Mouse (Mus musculus): ENCODE measurements at regions not wholly inside any gene's neighbourhood (a gene's known extent, or its start where the extent isn't known, plus 50 kb on each side); places are given as distances from the start of the nearest gene placed in this dataset.

DNA sequence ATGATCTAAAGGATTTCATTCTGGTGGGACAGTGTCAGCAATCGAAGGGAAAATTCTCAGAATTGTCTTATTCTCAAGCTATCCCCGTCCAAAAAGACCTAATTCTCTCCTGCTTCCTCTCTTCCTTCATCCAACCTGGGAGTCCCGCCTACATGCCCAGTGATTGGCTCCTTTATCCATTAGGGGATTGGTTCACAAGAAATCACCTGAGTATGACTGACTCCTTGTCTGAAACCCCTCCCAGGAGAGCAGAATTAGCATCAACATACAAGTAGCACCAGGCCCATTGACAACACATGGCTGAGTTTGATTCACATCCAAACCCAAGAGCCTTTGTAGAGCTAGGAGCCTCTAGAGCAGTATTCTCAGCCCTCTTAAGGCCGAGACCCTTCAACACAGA, 148.9 kb downstream of the Zfp706 start:
- DNase-seq (ENCODE audit: low read depth, low spot score), result no peak

DNA sequence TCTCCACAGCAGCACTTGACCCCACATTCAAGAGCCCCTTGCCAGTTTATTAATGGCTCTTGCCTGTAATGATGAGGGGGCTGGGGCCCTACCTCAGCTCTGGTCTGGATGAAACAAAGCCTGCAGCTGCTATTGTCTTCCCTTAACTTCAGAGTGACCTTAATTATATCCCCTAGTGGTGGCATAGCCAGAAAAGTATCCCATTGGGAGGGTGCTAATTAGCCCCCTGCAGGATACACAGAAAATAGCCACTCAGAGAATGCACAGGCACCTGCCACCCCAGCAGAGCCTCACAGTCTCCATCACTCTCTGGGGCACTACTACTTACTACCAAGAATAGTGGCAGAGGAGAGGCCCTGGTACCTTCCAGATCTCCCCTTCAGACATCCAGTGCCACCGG, 150.0 kb downstream of the Zfp706 start:
- DNase-seq (ENCODE audit: low read depth, low spot score), result no peak

GRCm38 (mm10) chr15:36855550-36856131, 151.9 kb downstream of the Zfp706 start:
- no peak for DNase-seq (ENCODE audit: low read depth, low spot score)

GRCm38 (mm10) chr15:36854900-36855321, 152.7 kb downstream of the Zfp706 start:
- no peak for DNase-seq (ENCODE audit: low read depth, low spot score)

GRCm38 (mm10) chr15:36852229-36852821, 155.2 kb downstream of the Zfp706 start:
- no peak for DNase-seq (ENCODE audit: low read depth, low spot score)

DNA sequence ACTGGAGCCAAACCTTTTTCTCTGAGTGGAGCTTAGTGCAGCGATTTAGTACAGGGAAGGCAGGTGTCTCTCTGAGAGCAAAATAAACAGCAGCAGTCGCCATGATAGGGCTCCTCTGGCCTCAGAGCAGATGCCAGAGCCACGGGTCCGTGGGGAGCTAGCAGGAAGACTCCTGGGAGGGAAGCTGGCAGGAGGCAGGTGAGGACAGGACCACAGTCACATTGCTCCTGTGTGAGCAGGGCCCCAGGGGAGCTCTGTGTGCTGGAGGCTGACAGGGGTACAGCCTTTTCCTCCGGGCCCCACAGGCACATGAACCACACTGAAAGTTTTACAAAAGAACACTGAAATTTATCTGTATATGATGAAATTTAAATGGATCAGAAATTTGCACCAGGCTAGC, 159.3 kb downstream of the Zfp706 start:
- no peak for DNase-seq (ENCODE audit: low read depth, low spot score)

GRCm38 (mm10) chr15:36846806-36847205, 160.8 kb downstream of the Zfp706 start:
- DNase-seq (ENCODE audit: low read depth, low spot score), result no peak
